Mouse (Mus musculus): ENCODE measurements around the gene 2900026A02Rik. TPM values are rescaled to one million over a fixed set of nuclear protein-coding genes. Genes with fewer than 3 reads are reported as not detected.
A peak's percentile ranks its signal among the peaks of the same experiment; 100 is the strongest.

2900026A02Rik gene
- polyA plus RNA-seq, 1 experiment from 2014 or later: 5.0 TPM

DNA sequence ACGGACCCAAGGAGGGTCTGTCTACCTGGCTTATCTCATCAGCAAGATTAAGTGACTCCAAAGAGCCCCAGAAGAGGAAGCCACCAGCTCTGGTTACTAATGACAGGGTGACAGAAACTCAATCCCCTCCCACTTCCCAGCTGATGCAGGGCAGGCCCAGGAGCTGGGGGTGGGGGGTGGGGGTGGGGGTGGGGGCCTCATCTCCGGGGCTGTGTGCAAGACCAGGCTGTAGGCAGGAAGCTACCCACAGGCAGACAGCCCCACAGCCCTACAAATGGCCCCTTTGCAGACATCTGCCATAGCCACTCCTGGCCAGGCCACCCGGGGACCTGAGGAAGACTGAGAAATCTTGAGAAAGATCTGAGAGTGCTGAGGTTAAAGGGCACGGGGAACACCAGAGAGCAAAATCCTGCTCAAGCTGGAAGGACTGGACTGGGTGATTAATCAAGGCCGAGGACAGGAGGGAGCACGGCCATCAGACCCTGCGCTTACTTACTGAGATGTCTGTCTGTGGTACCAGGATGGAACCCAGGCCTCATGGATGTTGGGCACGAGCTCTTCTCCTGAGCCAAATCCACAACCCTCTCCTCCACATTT lies 62.2 kb downstream of the 2900026A02Rik start:
- Histone ChIP-seq H3K4me2 (ENCODE audit: low read length) (no peak overlapping the region), H3K27me3 (replicated peaks; ENCODE audit: control insufficient read depth, insufficient read depth, low read length) (no peaks in the 10 kb centered on the region), H3K9ac (replicated peaks; ENCODE audit: low read depth, low read length) (no peak overlapping the region), H3K36me3 (ENCODE audit: control insufficient read depth, insufficient read depth) (no peaks in the 10 kb centered on the region), H3K27ac (ENCODE audit: low read length) (no peak overlapping the region), H3K4me1 (replicated peaks; ENCODE audit: control insufficient read depth, insufficient read depth, low read length) (peaks cover 15% of the 10 kb centered on the region), H3K4me3 (replicated peaks; ENCODE audit: low read length) (no peak overlapping the region), H3K9me3 (ENCODE audit: control insufficient read depth, low read length) (no peaks in the 10 kb centered on the region)
- WGBS: 61% methylated on average over 8 of the region's 8 CpGs
- no peak for ATAC-seq

DNA sequence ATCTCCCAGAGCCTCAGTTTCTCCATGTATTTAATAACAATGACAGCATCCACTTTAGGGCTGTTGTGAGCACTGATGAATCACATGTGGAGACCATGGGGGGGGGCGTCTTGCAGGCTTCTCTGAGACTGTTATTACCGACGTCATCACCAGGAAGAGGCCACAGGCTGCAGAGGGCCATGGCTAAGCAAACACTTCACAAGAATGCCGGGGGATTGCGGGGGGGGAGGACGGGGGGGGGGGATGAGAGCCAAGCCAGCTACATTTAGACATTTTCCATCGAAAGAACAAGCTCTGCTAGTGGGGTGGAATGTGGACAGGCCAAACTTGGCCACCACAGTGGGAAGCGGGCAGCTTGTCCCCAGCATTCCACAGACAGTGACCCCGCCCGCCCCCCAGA lies 63.4 kb downstream of the 2900026A02Rik start:
- Histone ChIP-seq H3K36me3 (ENCODE audit: control insufficient read depth, insufficient read depth) (no peaks in the 10 kb centered on the region), H3K9me3 (ENCODE audit: control insufficient read depth, low read length) (no peaks in the 10 kb centered on the region), H3K27me3 (replicated peaks; ENCODE audit: control insufficient read depth, insufficient read depth, low read length) (no peaks in the 10 kb centered on the region), H3K4me2 (ENCODE audit: low read length) (no peak overlapping the region), H3K4me1 (replicated peaks; ENCODE audit: control insufficient read depth, insufficient read depth, low read length) (peaks cover 16% of the 10 kb centered on the region), H3K9ac (replicated peaks; ENCODE audit: low read depth, low read length) (no peak overlapping the region), H3K4me3 (replicated peaks; ENCODE audit: low read length) (no peak overlapping the region), H3K27ac (ENCODE audit: low read length) (no peak overlapping the region)
- no peak for ATAC-seq
- WGBS: 67% methylated on average over 10 of the region's 10 CpGs

DNA sequence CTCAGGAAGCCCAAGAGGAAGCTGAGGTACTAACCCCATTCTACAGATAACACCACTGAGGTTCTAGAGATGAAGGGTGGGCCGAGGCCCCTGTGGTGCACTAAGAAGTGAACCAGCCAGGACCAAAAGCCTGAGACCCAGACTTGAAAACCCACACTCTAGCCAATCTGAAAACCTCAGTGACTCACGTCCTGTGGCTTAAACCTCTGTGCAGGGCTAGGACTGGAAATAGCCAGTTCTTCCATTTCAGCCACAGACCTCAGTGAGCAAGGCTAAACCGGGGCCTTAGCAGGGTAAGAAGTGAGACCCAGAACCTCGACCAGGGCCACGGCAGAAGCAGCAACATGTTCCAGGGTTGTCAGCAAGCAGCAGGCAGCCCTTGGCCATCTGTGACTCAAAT lies 64.0 kb downstream of the 2900026A02Rik start:
- no peak overlapping the region for H3K4me2 ChIP-seq (ENCODE audit: low read length)
- no peaks in the 10 kb centered on the region for H3K9me3 ChIP-seq (ENCODE audit: control insufficient read depth, low read length)
- no peaks in the 10 kb centered on the region for H3K36me3 ChIP-seq (ENCODE audit: control insufficient read depth, insufficient read depth)
- ATAC-seq: no peak
- no peak overlapping the region for H3K27ac ChIP-seq (ENCODE audit: low read length)
- H3K4me1 ChIP-seq (replicated peaks; ENCODE audit: control insufficient read depth, insufficient read depth, low read length): peaks cover 16% of the 10 kb centered on the region
- 82% methylated on average over 5 of the region's 5 CpGs for WGBS
- H3K27me3 ChIP-seq (replicated peaks; ENCODE audit: control insufficient read depth, insufficient read depth, low read length): no peaks in the 10 kb centered on the region
- H3K4me3 ChIP-seq (replicated peaks; ENCODE audit: low read length): no peak overlapping the region
- no peak overlapping the region for H3K9ac ChIP-seq (replicated peaks; ENCODE audit: low read depth, low read length)

DNA sequence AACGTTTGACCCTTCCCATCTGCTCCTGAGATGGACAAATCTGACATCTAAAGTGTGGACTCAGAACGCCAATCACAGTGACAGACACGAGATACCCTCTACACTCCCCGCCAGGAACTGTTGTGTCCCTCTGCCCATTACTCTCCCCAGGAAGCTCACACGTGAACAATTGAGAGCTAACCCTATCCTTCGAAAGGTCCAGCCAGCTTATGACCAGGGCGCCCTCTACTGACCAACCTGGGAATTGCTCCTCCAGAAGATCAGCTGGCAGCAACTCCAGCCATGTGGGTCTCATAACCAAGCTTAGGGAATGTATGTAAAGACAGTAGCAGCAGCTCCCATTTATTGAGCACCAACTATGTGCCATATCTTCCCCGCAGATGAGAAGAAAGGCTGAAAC lies 65.9 kb downstream of the 2900026A02Rik start:
- no peak overlapping the region for H3K27ac ChIP-seq (ENCODE audit: low read length)
- WGBS: 4% methylated on average over 8 of the region's 8 CpGs
- H3K4me2 ChIP-seq (ENCODE audit: low read length): no peak overlapping the region
- H3K9me3 ChIP-seq (ENCODE audit: control insufficient read depth, low read length): no peaks in the 10 kb centered on the region
- H3K4me1 ChIP-seq (replicated peaks; ENCODE audit: control insufficient read depth, insufficient read depth, low read length): peaks cover 17% of the 10 kb centered on the region
- H3K27me3 ChIP-seq (replicated peaks; ENCODE audit: control insufficient read depth, insufficient read depth, low read length): no peaks in the 10 kb centered on the region
- no peak for ATAC-seq
- no peak overlapping the region for H3K9ac ChIP-seq (replicated peaks; ENCODE audit: low read depth, low read length)
- no peak overlapping the region for H3K4me3 ChIP-seq (replicated peaks; ENCODE audit: low read length)
- H3K36me3 ChIP-seq (ENCODE audit: control insufficient read depth, insufficient read depth): no peaks in the 10 kb centered on the region

DNA sequence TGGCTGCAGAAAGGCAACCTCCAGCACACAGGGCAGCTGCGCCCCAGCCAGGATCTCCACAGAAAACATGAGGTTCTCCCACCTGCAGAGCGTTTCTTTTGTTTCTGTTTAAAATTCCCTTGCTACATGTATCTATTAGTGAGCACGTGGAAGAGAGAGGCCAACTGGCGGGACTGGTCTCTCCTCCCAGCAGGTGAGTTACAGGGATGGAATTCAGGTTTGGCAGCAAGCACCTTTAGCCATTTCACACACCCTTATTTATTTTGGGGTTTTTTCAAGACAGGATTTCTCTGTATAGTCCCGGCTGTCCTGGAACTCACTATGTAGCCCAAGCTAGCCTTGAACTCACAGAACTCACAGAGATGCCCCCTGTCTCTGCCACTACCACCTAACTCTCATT lies 66.6 kb downstream of the 2900026A02Rik start:
- no peak overlapping the region for H3K9ac ChIP-seq (replicated peaks; ENCODE audit: low read depth, low read length)
- no peak overlapping the region for H3K4me2 ChIP-seq (ENCODE audit: low read length)
- no peaks in the 10 kb centered on the region for H3K9me3 ChIP-seq (ENCODE audit: control insufficient read depth, low read length)
- no peak overlapping the region for H3K4me3 ChIP-seq (replicated peaks; ENCODE audit: low read length)
- WGBS: 75% methylated on average over 5 of the region's 5 CpGs
- H3K27ac ChIP-seq (ENCODE audit: low read length): no peak overlapping the region
- no peaks in the 10 kb centered on the region for H3K27me3 ChIP-seq (replicated peaks; ENCODE audit: control insufficient read depth, insufficient read depth, low read length)
- ATAC-seq: no peak
- no peaks in the 10 kb centered on the region for H3K36me3 ChIP-seq (ENCODE audit: control insufficient read depth, insufficient read depth)
- peaks cover 17% of the 10 kb centered on the region for H3K4me1 ChIP-seq (replicated peaks; ENCODE audit: control insufficient read depth, insufficient read depth, low read length)

DNA sequence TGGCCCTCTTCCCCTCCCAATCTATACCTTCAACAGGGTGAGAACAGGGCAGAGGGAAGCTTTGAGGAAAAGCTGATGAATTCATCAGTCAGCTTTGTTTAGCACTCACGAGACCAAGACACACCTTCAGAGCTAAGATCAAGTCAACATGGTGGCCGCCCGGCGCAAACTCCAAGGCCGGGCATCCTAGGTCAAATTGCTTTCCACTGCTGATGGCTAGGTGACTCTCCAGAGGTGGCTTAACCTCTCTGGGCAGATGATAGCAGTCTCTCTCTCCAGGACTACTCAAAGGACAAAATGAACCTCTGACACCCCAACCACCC lies 67.6 kb downstream of the 2900026A02Rik start:
- H3K4me3 ChIP-seq (replicated peaks; ENCODE audit: low read length): no peak overlapping the region
- H3K9ac ChIP-seq (replicated peaks; ENCODE audit: low read depth, low read length): 0 out of 2 replicates have a peak overlapping the region, but pooled peaks have one; percentile 23
- H3K4me1 ChIP-seq (replicated peaks; ENCODE audit: control insufficient read depth, insufficient read depth, low read length): peaks cover 23% of the 10 kb centered on the region
- H3K36me3 ChIP-seq (ENCODE audit: control insufficient read depth, insufficient read depth): no peaks in the 10 kb centered on the region
- H3K9me3 ChIP-seq (ENCODE audit: control insufficient read depth, low read length): no peaks in the 10 kb centered on the region
- 83% methylated on average over 5 of the region's 5 CpGs for WGBS
- H3K4me2 ChIP-seq (ENCODE audit: low read length): no peak overlapping the region
- no peaks in the 10 kb centered on the region for H3K27me3 ChIP-seq (replicated peaks; ENCODE audit: control insufficient read depth, insufficient read depth, low read length)
- ATAC-seq: no peak
- no peak overlapping the region for H3K27ac ChIP-seq (ENCODE audit: low read length)

DNA sequence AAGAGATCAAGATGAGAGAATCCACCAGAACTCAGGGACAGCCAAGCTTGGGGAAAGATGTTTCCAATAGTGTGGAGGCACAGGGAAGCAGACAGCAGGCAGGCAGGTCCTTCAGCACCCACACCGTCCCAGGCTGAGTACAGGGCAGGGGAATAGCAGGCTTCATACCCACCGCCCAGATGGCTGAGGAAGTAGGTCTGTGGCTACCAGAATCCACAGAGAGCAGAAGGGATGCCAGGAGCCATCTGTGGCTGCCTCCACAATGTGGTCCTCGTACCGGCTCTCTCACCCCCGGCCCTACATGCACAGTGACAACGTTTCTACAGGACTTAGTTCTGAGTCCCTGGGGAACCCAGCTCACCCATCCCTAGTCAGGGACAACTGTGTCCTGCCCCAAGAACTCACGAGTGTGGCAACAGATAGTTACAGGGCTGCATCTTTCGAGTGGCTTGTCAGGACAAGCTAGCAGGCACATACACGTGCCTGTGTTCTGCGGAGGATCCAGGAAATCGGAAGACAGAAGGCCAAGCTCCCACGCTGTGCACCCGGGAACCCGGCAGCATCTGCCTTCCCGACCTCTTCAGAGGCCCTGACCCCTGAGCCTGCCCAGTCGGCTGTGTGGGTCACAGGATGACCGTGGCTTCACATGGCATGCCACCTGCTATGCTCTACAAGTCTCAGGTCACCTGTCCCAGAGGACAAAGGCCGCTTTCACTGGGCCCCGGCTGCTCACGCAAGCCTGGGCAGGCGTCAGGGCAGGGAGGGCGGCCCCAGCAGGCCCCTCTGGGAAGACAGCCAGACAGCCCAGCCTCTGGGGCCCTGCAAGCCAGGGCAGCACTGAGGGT lies 68.2 kb downstream of the 2900026A02Rik start:
- no peaks in the 10 kb centered on the region for H3K36me3 ChIP-seq (ENCODE audit: control insufficient read depth, insufficient read depth)
- H3K4me2 ChIP-seq (ENCODE audit: low read length): no peak overlapping the region
- 42% methylated on average over 22 of the region's 22 CpGs for WGBS
- H3K9me3 ChIP-seq (ENCODE audit: control insufficient read depth, low read length): no peaks in the 10 kb centered on the region
- no peaks in the 10 kb centered on the region for H3K27me3 ChIP-seq (replicated peaks; ENCODE audit: control insufficient read depth, insufficient read depth, low read length)
- peak overlapping the region; percentile 30; the same call in 1 of the 2 replicates for H3K27ac ChIP-seq (ENCODE audit: low read length)
- H3K9ac ChIP-seq (replicated peaks; ENCODE audit: low read depth, low read length): 0 out of 2 replicates have a peak overlapping the region, but pooled peaks have one; percentile 23
- ATAC-seq: 0 out of 2 replicates have a peak, but pooled peaks have one; percentile 19
- peaks cover 27% of the 10 kb centered on the region for H3K4me1 ChIP-seq (replicated peaks; ENCODE audit: control insufficient read depth, insufficient read depth, low read length)
- H3K4me3 ChIP-seq (replicated peaks; ENCODE audit: low read length): no peak overlapping the region

DNA sequence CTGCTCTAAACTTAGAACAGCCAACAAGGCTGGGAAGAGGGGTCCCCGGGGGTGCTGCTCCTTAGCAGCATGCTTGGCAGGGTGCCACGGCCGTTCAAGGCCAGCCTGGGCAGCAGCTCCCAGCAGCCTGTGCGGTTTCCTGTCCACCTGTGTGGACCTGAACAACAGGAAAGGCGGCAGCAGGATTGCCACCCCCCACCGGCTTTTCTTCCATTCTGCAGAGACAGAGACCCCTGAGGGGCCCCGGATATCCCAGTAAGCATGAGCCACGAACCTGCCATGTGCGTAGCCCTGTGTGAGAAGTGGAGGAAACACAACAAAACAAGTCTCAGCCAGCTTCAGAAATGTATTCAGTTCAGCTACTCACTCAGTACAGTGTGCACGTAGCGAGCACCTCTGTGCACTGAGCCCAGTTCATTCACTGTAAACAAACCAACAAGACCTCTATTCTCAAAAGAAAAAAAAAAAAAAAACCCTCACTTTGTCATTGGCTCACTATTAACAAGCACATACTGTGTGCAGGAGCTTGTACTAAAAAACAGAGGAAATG lies 69.4 kb downstream of the 2900026A02Rik start:
- 11% methylated on average over 11 of the region's 11 CpGs for WGBS
- Histone ChIP-seq H3K4me1 (replicated peaks; ENCODE audit: control insufficient read depth, insufficient read depth, low read length) (peaks cover 30% of the 10 kb centered on the region), H3K9ac (replicated peaks; ENCODE audit: low read depth, low read length) (no peak overlapping the region), H3K4me3 (replicated peaks; ENCODE audit: low read length) (no peak overlapping the region), H3K36me3 (ENCODE audit: control insufficient read depth, insufficient read depth) (no peaks in the 10 kb centered on the region), H3K9me3 (ENCODE audit: control insufficient read depth, low read length) (no peaks in the 10 kb centered on the region), H3K27ac (ENCODE audit: low read length) (peak overlapping the region; percentile 46; the same call in 1 of the 2 replicates), H3K4me2 (ENCODE audit: low read length) (no peak overlapping the region), H3K27me3 (replicated peaks; ENCODE audit: control insufficient read depth, insufficient read depth, low read length) (no peaks in the 10 kb centered on the region)
- peak; percentile 36; the same call in 1 of the 2 replicates for ATAC-seq

DNA sequence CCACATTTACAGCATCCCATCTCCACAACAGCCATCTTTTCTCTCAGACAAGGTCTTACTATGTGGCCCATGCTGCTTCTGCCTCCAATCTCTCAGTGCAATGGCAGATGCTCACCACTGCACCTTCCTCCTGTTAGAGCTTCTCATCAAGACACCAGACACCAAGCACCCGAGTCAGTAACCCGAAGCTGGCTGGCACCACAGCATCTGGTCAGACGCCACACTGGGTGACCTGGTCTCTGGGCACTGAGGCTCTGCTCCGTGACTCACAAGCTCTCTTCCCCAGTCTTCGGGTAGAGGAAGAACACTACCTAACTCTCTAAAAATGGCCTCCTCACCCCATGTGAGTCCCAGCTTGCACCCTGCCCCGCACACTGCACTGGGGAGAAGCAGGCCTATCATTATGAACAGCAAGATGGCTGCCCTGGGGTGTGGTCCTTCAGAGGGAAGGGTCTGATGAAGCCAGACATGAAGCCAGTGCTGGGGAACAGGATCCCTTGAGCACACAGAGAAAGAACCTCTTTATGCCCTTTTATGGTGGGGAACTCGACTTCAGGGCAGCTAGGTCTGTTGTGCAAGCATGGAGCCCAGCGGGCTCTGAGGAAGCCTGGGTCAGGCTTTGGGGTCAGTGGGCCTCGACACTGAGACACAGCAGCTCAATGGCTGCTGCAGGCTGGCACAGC lies 70.0 kb downstream of the 2900026A02Rik start:
- Histone ChIP-seq H3K4me1 (replicated peaks; ENCODE audit: control insufficient read depth, insufficient read depth, low read length) (peaks cover 30% of the 10 kb centered on the region), H3K9ac (replicated peaks; ENCODE audit: low read depth, low read length) (no peak overlapping the region), H3K27me3 (replicated peaks; ENCODE audit: control insufficient read depth, insufficient read depth, low read length) (no peaks in the 10 kb centered on the region), H3K36me3 (ENCODE audit: control insufficient read depth, insufficient read depth) (no peaks in the 10 kb centered on the region), H3K4me2 (ENCODE audit: low read length) (no peak overlapping the region), H3K4me3 (replicated peaks; ENCODE audit: low read length) (no peak overlapping the region), H3K9me3 (ENCODE audit: control insufficient read depth, low read length) (no peaks in the 10 kb centered on the region), H3K27ac (ENCODE audit: low read length) (peak overlapping the region; percentile 46; the same call in 1 of the 2 replicates)
- ATAC-seq: 0 out of 2 replicates have a peak, but pooled peaks have one; percentile 11
- WGBS: 66% methylated on average over 9 of the region's 9 CpGs
